Mouse (Mus musculus) limb, embryonic 10.5 days (tissue): ENCODE data around the gene Defa17. TPM values are rescaled to one million over a fixed set of nuclear protein-coding genes. Genes with fewer than 3 reads are reported as not detected.
"Not testable (repeated sequence)": the region's sequence is repeated elsewhere in the genome, so short reads cannot be mapped to it uniquely, and the experiment has no call there.

Experiments used
- DNase-seq: peaks from one replicate; pipeline ENCODE4 v3.0.0-alpha.2; 2017; ENCODE audit warnings: low spot score
- H3K27ac ChIP-seq: fragments of 300-500 bp; sonication (generic); 2 replicates; pipeline ENCODE4 v1.5.1; 2016; ENCODE audit warnings: mild to moderate bottlenecking
- H3K27me3 ChIP-seq: fragments of 300-500 bp; sonication (generic); 2 replicates; pipeline ENCODE4 v1.6.1; 2016; ENCODE audit warnings: low read depth, mild to moderate bottlenecking; ENCODE audit not compliant: poor library complexity, severe bottlenecking
- H3K36me3 ChIP-seq: fragments of 300-500 bp; sonication (generic); 2 replicates; pipeline ENCODE4 v1.6.1; 2016; ENCODE audit warnings: mild to moderate bottlenecking, moderate library complexity
- H3K4me1 ChIP-seq: fragments of 300-500 bp; sonication (generic); 2 replicates; pipeline ENCODE4 v1.6.1; 2016
- H3K4me3 ChIP-seq: fragments of 300-500 bp; sonication (generic); 2 replicates; pipeline ENCODE4 v1.5.1; 2016; ENCODE audit warnings: mild to moderate bottlenecking, moderate library complexity
- H3K9me3 ChIP-seq: fragments of 300-500 bp; sonication (generic); replicated peaks from 2 replicates; pipeline ENCODE4 v1.6.1; 2016; ENCODE audit warnings: mild to moderate bottlenecking
- WGBS: fragments of 180-500 bp; shearing (Covaris S2); methylation state at CpG from one replicate; pipeline ENCODE4 v1.1.7; 2016; 5-methylcytosine and 5-hydroxymethylcytosine counted together
- polyA plus RNA-seq: library from polyadenylated mRNA; unstranded; fragments of >200 nt; fragmentation: Nextera tagmentation; extraction: Ambion mirVana; gene quantifications from 2 replicates; pipeline ENCODE4 v1.2.1, GENCODE M21; 2016

The Defa17 gene
- not detected in 2 replicates for polyA plus RNA-seq

GRCm38 (mm10) chr8:21655480-21655879 is at the start of gene Defa17:
Defa17 (plus strand) TSS chr8:21655780.
- WGBS, result 80% methylated on average over 1 of the region's 2 CpGs
- H3K4me1 ChIP-seq, H3K27ac ChIP-seq, H3K36me3 ChIP-seq, H3K9me3 ChIP-seq, DNase-seq, H3K27me3 ChIP-seq, H3K4me3 ChIP-seq: not testable (repeated sequence)

- no CpG with 5 or more reads among the region's 1 CpGs for WGBS
- H3K4me3 ChIP-seq, H3K9me3 ChIP-seq, H3K36me3 ChIP-seq, H3K4me1 ChIP-seq, H3K27me3 ChIP-seq, H3K27ac ChIP-seq, DNase-seq: not testable (repeated sequence)
Observed at GRCm38 (mm10) chr8:21617883-21618282, 37.7 kb upstream of the Defa17 start, which contains the start of gene Defa26. Defa26 (plus strand) TSS chr8:21618183.

- not testable (repeated sequence) for H3K4me3 ChIP-seq, H3K9me3 ChIP-seq, H3K4me1 ChIP-seq, H3K27me3 ChIP-seq, H3K27ac ChIP-seq, DNase-seq, H3K36me3 ChIP-seq
- 80% methylated on average over 1 of the region's 1 CpGs for WGBS
Observed at GRCm38 (mm10) chr8:21665497-21665896, 9.9 kb downstream of the Defa17 start, which contains the start of gene Defa34. Defa34 (plus strand) TSS chr8:21665797.

- DNase-seq, H3K36me3 ChIP-seq, H3K4me1 ChIP-seq, H3K9me3 ChIP-seq, H3K27me3 ChIP-seq, H3K27ac ChIP-seq, H3K4me3 ChIP-seq: not testable (repeated sequence)
- 84% methylated on average over 2 of the region's 2 CpGs for WGBS
Observed at GRCm38 (mm10) chr8:21703545-21703944, 48.0 kb downstream of the Defa17 start, which contains the start of gene AY761184. AY761184 (minus strand) TSS chr8:21703645.

Other genes starting within 250 kb of the Defa17 start
- gene Defa36, start 228.4 kb upstream of the Defa17 start, polyA plus RNA-seq, result not detected in 2 replicates
- not detected in 2 replicates for gene Gm7849, start 199.2 kb upstream of the Defa17 start, polyA plus RNA-seq
- gene Defa20, start 146.5 kb upstream of the Defa17 start, polyA plus RNA-seq, result not detected in 2 replicates
- not detected in 2 replicates for gene Defa32, start 126.7 kb upstream of the Defa17 start, polyA plus RNA-seq
- gene Defa37, start 90.4 kb upstream of the Defa17 start, polyA plus RNA-seq, result not detected in 2 replicates
- gene Defa28, start 72.8 kb upstream of the Defa17 start, polyA plus RNA-seq, result not detected in 2 replicates
- gene Gm7861, start 61.3 kb upstream of the Defa17 start, polyA plus RNA-seq, result not detected in 2 replicates
- not detected in 2 replicates for gene Defa26, start 37.6 kb upstream of the Defa17 start, polyA plus RNA-seq
- not detected in 2 replicates for gene Defa34, start 10.0 kb downstream of the Defa17 start, polyA plus RNA-seq
- not detected in 2 replicates for gene AY761184, start 47.9 kb downstream of the Defa17 start, polyA plus RNA-seq
- gene Defa24, start 78.7 kb downstream of the Defa17 start, polyA plus RNA-seq, result not detected in 2 replicates
- gene Defb50, start 167.8 kb downstream of the Defa17 start, polyA plus RNA-seq, result not detected in 2 replicates
- not detected in 2 replicates for gene Defb2, start 184.1 kb downstream of the Defa17 start, polyA plus RNA-seq
- not detected in 2 replicates for gene Defb10, start 203.1 kb downstream of the Defa17 start, polyA plus RNA-seq
- not detected in 2 replicates for gene Defb9, start 229.6 kb downstream of the Defa17 start, polyA plus RNA-seq